Mouse (Mus musculus): ENCODE results near the gene Csf3r.

- TF ChIP-seq POLR2A (IDR thresholded peaks at IDR 0.05; ENCODE audit: low read depth, low read length) (no peak), CTCF (IDR thresholded peaks at IDR 0.05; ENCODE audit: extremely low read depth, insufficient read length, insufficient replicate concordance, low read depth, low read length) (no peak)
Measured at GRCm38 (mm10) chr4:126027980-126028379, 3.6 kb downstream of the Csf3r start.
